Mouse (Mus musculus) erythroblast, embryonic 14.5 days (primary cell): ENCODE measurements at regions not wholly inside any gene's neighbourhood (a gene's known extent, or its start where the extent isn't known, plus 50 kb on each side); places are given as distances from the start of the nearest gene placed in this dataset.

Source experiments
- H3K27me3 ChIP-seq: 2 replicates; pipeline ENCODE4 v1.6.1; 2012; ENCODE audit warnings: inconsistent platforms; ENCODE audit not compliant: control insufficient read depth
- H3K36me3 ChIP-seq: 2 replicates; pipeline ENCODE4 v1.6.1; 2012; ENCODE audit warnings: mild to moderate bottlenecking, inconsistent platforms; ENCODE audit not compliant: control insufficient read depth
- H3K4me1 ChIP-seq: 2 replicates; pipeline ENCODE4 v1.6.1; 2012; ENCODE audit warnings: inconsistent platforms; ENCODE audit not compliant: control insufficient read depth
- H3K4me3 ChIP-seq: replicated peaks from 2 replicates; pipeline ENCODE3; 2012; ENCODE audit warnings: moderate library complexity, mild to moderate bottlenecking, inconsistent platforms
- H3K9me3 ChIP-seq: 2 replicates; pipeline ENCODE4 v1.6.1; 2012; ENCODE audit warnings: low read length, inconsistent platforms, mixed read lengths; ENCODE audit not compliant: control insufficient read depth
- GATA1 ChIP-seq: IDR thresholded peaks from 2 replicates; pipeline ENCODE4 v1.6.1; 2012; ENCODE audit warnings: low read length, inconsistent platforms, mixed read lengths
- TAL1 ChIP-seq: IDR thresholded peaks from 3 replicates; pipeline ENCODE4 v1.6.1; 2012; ENCODE audit warnings: low read length, inconsistent platforms, mixed read lengths

DNA sequence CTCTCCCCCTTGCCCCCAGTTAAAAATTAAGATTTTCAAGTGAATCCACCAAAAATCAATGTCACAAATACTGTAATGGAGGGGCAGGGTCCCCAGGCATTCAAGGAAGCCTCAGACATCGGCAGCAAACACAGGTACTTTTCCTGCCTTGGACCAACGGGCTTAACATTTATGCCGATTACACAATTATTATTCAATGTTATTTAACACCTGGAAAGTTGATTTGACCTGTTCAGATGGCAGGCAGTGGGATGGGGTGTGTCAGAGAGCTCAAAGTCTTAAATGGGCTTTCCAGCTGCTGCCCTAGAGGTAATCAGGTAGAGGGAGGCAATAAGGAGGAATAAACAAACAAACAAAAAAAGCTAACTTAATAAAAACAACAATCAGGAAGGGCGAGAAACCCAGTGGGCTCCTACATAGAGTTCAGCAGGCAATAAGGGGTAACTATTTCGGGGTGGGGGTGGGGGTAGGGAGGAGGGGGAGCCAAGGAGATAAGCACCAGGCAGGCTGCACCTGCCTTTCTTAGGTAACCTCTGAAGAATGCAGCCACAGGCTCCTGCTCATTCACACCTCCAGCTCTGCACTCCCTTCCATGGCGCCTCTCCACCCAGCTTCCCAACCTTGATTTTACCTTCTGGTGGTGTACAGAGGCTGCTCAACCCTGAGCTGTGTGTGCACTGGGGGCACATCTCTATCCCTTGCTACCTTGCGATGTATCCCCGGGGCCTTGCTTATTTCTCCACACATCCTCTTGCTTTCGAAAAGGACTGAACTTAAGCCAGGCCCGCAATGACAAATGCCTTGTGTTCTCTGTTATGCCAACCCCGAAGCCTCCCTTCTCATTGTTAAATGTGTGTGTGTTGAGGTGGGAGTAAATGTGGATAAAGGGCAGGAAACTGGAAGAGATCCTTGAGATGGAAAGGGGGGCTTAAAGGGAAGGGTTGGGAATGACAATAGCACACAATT is 168.9 kb upstream of the Id2 start:
- H3K4me1 ChIP-seq, result no peaks in the 10 kb centered on the region
- no peaks in the 10 kb centered on the region for H3K27me3 ChIP-seq
- no peaks in the 10 kb centered on the region for H3K9me3 ChIP-seq
- H3K4me3 ChIP-seq, result no peak overlapping the region
- no peaks in the 10 kb centered on the region for H3K36me3 ChIP-seq
- no peak for TF ChIP-seq TAL1
- no peak for TF ChIP-seq GATA1

- H3K4me1 ChIP-seq, result no peaks in the 10 kb centered on the region
- no peak for TF ChIP-seq TAL1
- no peak for TF ChIP-seq GATA1
- H3K36me3 ChIP-seq, result no peaks in the 10 kb centered on the region
- no peaks in the 10 kb centered on the region for H3K27me3 ChIP-seq
- H3K9me3 ChIP-seq, result no peaks in the 10 kb centered on the region
- H3K4me3 ChIP-seq, result no peak overlapping the region
These were observed 168.1 kb upstream of the Id2 start for GRCm38 (mm10) chr12:25265066-25265465.

DNA sequence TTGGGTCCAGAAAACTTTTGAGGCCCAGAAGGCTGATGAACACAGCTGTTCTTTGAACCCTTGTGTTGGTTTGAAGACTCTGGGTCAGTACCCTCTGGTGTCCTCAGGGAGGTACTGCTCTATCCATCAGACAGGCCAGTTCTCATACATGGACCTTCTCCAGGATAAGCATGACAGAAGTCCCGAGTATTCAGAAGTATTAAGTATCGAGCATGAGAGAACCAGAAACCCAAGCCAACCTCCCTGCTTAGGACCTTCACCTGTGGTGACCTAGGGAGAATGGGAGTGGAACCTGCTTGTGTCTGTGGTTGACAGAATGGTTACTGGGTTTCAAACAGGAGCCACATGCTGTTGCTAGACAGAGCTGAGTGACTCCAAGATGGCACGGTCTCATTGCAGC is 167.5 kb upstream of the Id2 start:
- TF ChIP-seq TAL1 (no peak), GATA1 (no peak)
- H3K4me1 ChIP-seq, result no peaks in the 10 kb centered on the region
- H3K9me3 ChIP-seq, result no peaks in the 10 kb centered on the region
- H3K36me3 ChIP-seq, result no peaks in the 10 kb centered on the region
- H3K4me3 ChIP-seq, result no peak overlapping the region
- no peaks in the 10 kb centered on the region for H3K27me3 ChIP-seq

- Histone ChIP-seq H3K9me3 (no peaks in the 10 kb centered on the region), H3K36me3 (no peaks in the 10 kb centered on the region), H3K27me3 (no peaks in the 10 kb centered on the region), H3K4me1 (no peaks in the 10 kb centered on the region), H3K4me3 (no peak overlapping the region)
- no peak for TF ChIP-seq TAL1
These were observed 165.5 kb upstream of the Id2 start for GRCm38 (mm10) chr12:25262461-25262860.

DNA sequence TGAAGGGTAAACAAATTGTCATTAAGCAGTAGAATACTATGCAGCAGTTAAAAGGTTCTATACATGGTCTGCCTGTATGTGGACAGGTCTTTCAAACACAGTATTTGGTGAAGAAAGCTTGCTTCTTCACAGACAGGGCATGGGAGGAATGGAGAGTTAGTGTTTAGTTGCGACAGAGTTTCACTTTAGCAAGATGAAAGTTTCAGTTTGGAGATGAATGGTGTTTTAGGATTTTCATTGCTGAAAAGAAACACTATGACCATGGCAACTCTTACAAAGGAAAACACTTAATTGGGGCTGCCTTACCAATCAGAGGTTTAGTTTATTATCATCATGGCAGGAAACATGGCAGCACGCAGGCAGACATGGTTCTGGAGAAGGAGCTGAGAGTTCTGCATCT is 162.2 kb upstream of the Id2 start:
- TF ChIP-seq TAL1, result no peak
- no peak for TF ChIP-seq GATA1
- no peaks in the 10 kb centered on the region for H3K9me3 ChIP-seq
- no peaks in the 10 kb centered on the region for H3K4me1 ChIP-seq
- H3K4me3 ChIP-seq, result no peak overlapping the region
- no peaks in the 10 kb centered on the region for H3K36me3 ChIP-seq
- H3K27me3 ChIP-seq, result no peaks in the 10 kb centered on the region

- Histone ChIP-seq H3K4me1 (no peaks in the 10 kb centered on the region), H3K4me3 (no peak overlapping the region), H3K36me3 (no peaks in the 10 kb centered on the region), H3K27me3 (no peaks in the 10 kb centered on the region), H3K9me3 (no peaks in the 10 kb centered on the region)
- TF ChIP-seq GATA1 (no peak), TAL1 (no peak)
These were observed 159.3 kb upstream of the Id2 start for GRCm38 (mm10) chr12:25256268-25256667.

GRCm38 (mm10) chr12:25254716-25255115 is 157.8 kb upstream of the Id2 start:
- Histone ChIP-seq H3K27me3 (no peaks in the 10 kb centered on the region), H3K4me1 (no peaks in the 10 kb centered on the region), H3K4me3 (no peak overlapping the region), H3K36me3 (no peaks in the 10 kb centered on the region), H3K9me3 (no peaks in the 10 kb centered on the region)
- no peak for TF ChIP-seq GATA1
- no peak for TF ChIP-seq TAL1

DNA sequence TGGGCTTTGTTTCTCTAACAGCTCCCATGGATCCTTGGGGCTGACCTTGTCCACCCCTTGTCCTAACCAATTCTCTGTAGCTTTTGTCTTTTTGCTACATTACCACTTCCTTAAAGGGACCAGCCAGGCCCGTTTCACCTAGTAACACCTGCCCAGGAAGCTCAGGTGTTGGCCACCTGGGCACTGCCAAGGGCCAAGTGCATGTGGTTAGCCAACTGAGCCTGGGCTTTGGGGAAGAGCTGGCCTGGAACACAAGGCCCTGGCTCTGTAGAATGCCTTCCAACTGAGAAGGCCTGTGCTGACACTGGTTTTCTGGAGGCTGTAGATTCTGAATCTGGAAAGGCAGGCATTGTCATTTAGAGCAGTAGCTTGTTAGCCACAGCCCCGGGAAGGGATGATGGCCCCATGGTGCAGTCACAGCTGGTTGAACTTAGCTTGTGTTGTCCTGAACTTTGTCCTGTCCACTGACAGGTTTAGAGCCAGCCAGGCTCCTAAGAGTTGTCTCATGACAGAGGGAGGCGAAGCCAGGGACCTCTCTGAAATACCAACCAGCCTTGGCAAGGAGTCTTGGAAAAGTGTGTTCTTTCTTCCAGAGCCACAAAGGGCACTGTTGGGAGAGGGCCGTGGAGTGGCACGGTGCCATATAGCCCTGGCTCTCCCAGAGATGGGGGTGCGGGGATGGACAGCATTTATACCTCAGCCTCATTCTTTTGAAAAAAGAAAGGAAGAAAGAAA is 156.0 kb upstream of the Id2 start:
- Histone ChIP-seq H3K36me3 (no peaks in the 10 kb centered on the region), H3K27me3 (no peaks in the 10 kb centered on the region), H3K9me3 (no peaks in the 10 kb centered on the region), H3K4me1 (no peaks in the 10 kb centered on the region), H3K4me3 (no peak overlapping the region)
- TF ChIP-seq GATA1, result no peak
- no peak for TF ChIP-seq TAL1

- TF ChIP-seq TAL1, result no peak
- no peak for TF ChIP-seq GATA1
- no peak overlapping the region for H3K4me3 ChIP-seq
These were observed 154.7 kb upstream of the Id2 start for GRCm38 (mm10) chr12:25251411-25252171.

More at GRCm38 (mm10) chr12:25251411-25252171, 154.7 kb upstream of the Id2 start:
- H3K4me1 ChIP-seq, result no peaks in the 10 kb centered on the region
- no peaks in the 10 kb centered on the region for H3K9me3 ChIP-seq
- H3K36me3 ChIP-seq, result no peaks in the 10 kb centered on the region
- no peaks in the 10 kb centered on the region for H3K27me3 ChIP-seq
